Comparison of ENCODE assay signal across 8 mouse cellular contexts in genomic region chr13:43302651-43303160, GRCm38 (mm10). TPM values are rescaled to one million over a fixed set of nuclear protein-coding genes. Genes with fewer than 3 reads are reported as not detected.
DNase-seq lines count a peak whose midpoint lies in the region; ATAC-seq lines count a peak whose summit lies in the region.

No protein-coding gene starts in this region.

- no peaks in the 10 kb centered on the region for H3K36me3 ChIP-seq in kidney, embryonic 15.5 days
- no peaks in the 10 kb centered on the region for H3K36me3 ChIP-seq in forebrain, embryonic 11.5 days (ENCODE audit: control insufficient read depth, insufficient read depth, low read length)
- H3K36me3 ChIP-seq in midbrain, embryonic 16.5 days (ENCODE audit: control insufficient read depth, insufficient read depth, low read length): no peaks in the 10 kb centered on the region

- no peak for ATAC-seq in kidney, embryonic 15.5 days (replicated peaks; ENCODE audit: low FRiP score)
- ATAC-seq in forebrain, embryonic 11.5 days (replicated peaks; ENCODE audit: low FRiP score): no peak
- peak; percentile 19; the same call in 1 of the 2 replicates for ATAC-seq in midbrain, embryonic 16.5 days
- ATAC-seq in erythroid progenitor cell, adult 5-6 weeks (replicated peaks; ENCODE audit: low FRiP score, poor library complexity, severe bottlenecking): no peak

- under 1% methylated on average over 19 of the region's 19 CpGs for WGBS in kidney, embryonic 15.5 days
- 1% methylated on average over 19 of the region's 19 CpGs for WGBS in forebrain, embryonic 11.5 days
- WGBS in midbrain, embryonic 16.5 days: 1% methylated on average over 19 of the region's 19 CpGs

- H3K4me2 ChIP-seq in kidney, embryonic 15.5 days: peak overlapping the region; percentile 100
- H3K4me2 ChIP-seq in forebrain, embryonic 11.5 days (ENCODE audit: low read depth, low read length, severe bottlenecking): peak overlapping the region; percentile 98
- peak overlapping the region; percentile 68 for H3K4me2 ChIP-seq in midbrain, embryonic 16.5 days (ENCODE audit: low read length)

- H3K9me3 ChIP-seq in kidney, embryonic 15.5 days (replicated peaks): no peaks in the 10 kb centered on the region
- no peaks in the 10 kb centered on the region for H3K9me3 ChIP-seq in forebrain, embryonic 11.5 days (ENCODE audit: control insufficient read depth, low read length)
- H3K9me3 ChIP-seq in midbrain, embryonic 16.5 days (replicated peaks; ENCODE audit: control insufficient read depth, low read length, poor library complexity, severe bottlenecking): no peaks in the 10 kb centered on the region

- no peak overlapping the region for H3K27ac ChIP-seq in kidney, embryonic 15.5 days
- no peak overlapping the region for H3K27ac ChIP-seq in forebrain, embryonic 11.5 days (ENCODE audit: low read depth, low read length)
- peak overlapping the region; percentile 89 for H3K27ac ChIP-seq in midbrain, embryonic 16.5 days (ENCODE audit: low read length)

- peak overlapping the region; percentile 68 for H3K4me3 ChIP-seq in kidney, embryonic 15.5 days (replicated peaks)
- H3K4me3 ChIP-seq in forebrain, embryonic 11.5 days (ENCODE audit: low read depth, low read length): peak overlapping the region; percentile 67
- peak overlapping the region; percentile 86 for H3K4me3 ChIP-seq in midbrain, embryonic 16.5 days (ENCODE audit: low read depth, low read length)

- peaks cover 63% of the 10 kb centered on the region for H3K27me3 ChIP-seq in kidney, embryonic 15.5 days
- H3K27me3 ChIP-seq in forebrain, embryonic 11.5 days (ENCODE audit: control insufficient read depth, insufficient read depth, low read length): peaks cover 30% of the 10 kb centered on the region
- no peaks in the 10 kb centered on the region; the same call in 1 of the 2 replicates for H3K27me3 ChIP-seq in midbrain, embryonic 16.5 days (ENCODE audit: control insufficient read depth, insufficient read depth, low read depth, low read length)

- peak overlapping the region; percentile 66 for H3K9ac ChIP-seq in kidney, embryonic 15.5 days
- peak overlapping the region; percentile 71 for H3K9ac ChIP-seq in forebrain, embryonic 11.5 days (ENCODE audit: low read length)
- peak overlapping the region; percentile 88 for H3K9ac ChIP-seq in midbrain, embryonic 16.5 days (ENCODE audit: low read depth, low read length)

- peaks cover 35% of the 10 kb centered on the region for H3K4me1 ChIP-seq in kidney, embryonic 15.5 days
- H3K4me1 ChIP-seq in forebrain, embryonic 11.5 days (replicated peaks; ENCODE audit: control insufficient read depth, insufficient read depth, low read length): peaks cover 14% of the 10 kb centered on the region
- peaks cover 27% of the 10 kb centered on the region for H3K4me1 ChIP-seq in midbrain, embryonic 16.5 days (ENCODE audit: control insufficient read depth, insufficient read depth, low read length)

- no peak for DNase-seq in kidney, postnatal 10 days
- DNase-seq in T-cell, adult 2 months (ENCODE audit: low spot score): peak; percentile 28
- DNase-seq in forebrain, embryonic 11.5 days (ENCODE audit: low spot score): no peak
- peak; percentile 13 to 43 for DNase-seq in kidney, postnatal 25 days
- DNase-seq in layer of hippocampus, adult 18-20 months (ENCODE audit: low spot score in 2 of 2): no peak

RNA-seq across cellular contexts. Expression of gene Gfod1, which starts 1.3 kb away (rescaled TPM):
- 0.28 and 0.65 TPM in 2 replicates for polyA plus RNA-seq in kidney, embryonic 15.5 days (2015; fragmentation: Nextera tagmentation; extraction: Ambion mirVana)
- 0.39 and 0.45 TPM in 2 replicates for polyA plus RNA-seq in forebrain, embryonic 11.5 days (2014; fragmentation: Nextera tagmentation; extraction: Ambion mirVana)
- polyA plus RNA-seq in midbrain, embryonic 16.5 days (2015; fragmentation: Nextera tagmentation; extraction: Ambion mirVana): 2.2 and 2.6 TPM in 2 replicates
- 1.1 and 3.4 TPM in 2 replicates for total RNA-seq in erythroid progenitor cell, adult 5-6 weeks (2015; ENCODE audit: low replicate concordance)
- total RNA-seq in erythroid progenitor cell, adult 5-6 weeks (2017; ENCODE audit: low replicate concordance): 1.4 and 3.2 TPM in 2 replicates
- total RNA-seq in layer of hippocampus, adult 18-20 months (2021): 100 to 1,000 TPM; 108 to 112 TPM

Comparison
In these comparisons a context has a peak if more than half of its experiments do, and no peak if none do; other contexts are left out.
1. DNase-seq: peak in T-cell, adult 2 months (single experiment) and kidney, postnatal 25 days (2 of 2); none in kidney, postnatal 10 days (single experiment), forebrain, embryonic 11.5 days (single experiment) and layer of hippocampus, adult 18-20 months (0 of 2).
2. Peak in every context shown above with its lines, with median percentiles within 50 percentile points of each other: H3K4me2 ChIP-seq, H3K4me3 ChIP-seq and H3K9ac ChIP-seq.